Mouse (Mus musculus): ENCODE data around the gene C1qtnf7.

C1qtnf7 gene

DNA sequence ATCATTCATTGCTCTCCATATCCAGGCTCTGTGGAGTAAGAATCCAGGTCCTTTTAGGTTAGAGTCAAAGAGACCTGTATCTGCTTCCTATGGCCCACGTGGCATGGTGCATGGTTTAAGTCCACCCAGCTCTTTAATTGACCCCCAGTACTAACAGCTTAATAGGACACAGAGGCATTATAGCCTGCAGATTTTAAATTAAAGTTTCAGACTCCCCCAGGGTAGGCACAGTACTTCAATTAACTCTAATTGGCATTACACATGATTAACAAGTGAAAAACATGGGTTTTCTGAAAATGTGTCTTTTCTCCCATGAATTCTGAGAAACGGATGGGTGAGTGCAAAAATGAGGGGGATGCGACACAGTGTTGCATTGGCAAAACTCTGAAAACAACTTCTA is 92.7 kb downstream of the C1qtnf7 start:
- DNase-seq (ENCODE audit: extremely low spot score, low read depth, low spot score): no peak

GRCm38 (mm10) chr5:43609760-43610159 is 94.4 kb downstream of the C1qtnf7 start:
- no peak for DNase-seq (ENCODE audit: extremely low spot score, low read depth, low spot score)

- DNase-seq (ENCODE audit: extremely low spot score, low read depth, low spot score): no peak
These were observed 106.4 kb downstream of the C1qtnf7 start for GRCm38 (mm10) chr5:43621575-43622299.

GRCm38 (mm10) chr5:43625407-43625806 is 110.1 kb downstream of the C1qtnf7 start:
- DNase-seq (ENCODE audit: extremely low spot score, low read depth, low spot score): no peak

DNA sequence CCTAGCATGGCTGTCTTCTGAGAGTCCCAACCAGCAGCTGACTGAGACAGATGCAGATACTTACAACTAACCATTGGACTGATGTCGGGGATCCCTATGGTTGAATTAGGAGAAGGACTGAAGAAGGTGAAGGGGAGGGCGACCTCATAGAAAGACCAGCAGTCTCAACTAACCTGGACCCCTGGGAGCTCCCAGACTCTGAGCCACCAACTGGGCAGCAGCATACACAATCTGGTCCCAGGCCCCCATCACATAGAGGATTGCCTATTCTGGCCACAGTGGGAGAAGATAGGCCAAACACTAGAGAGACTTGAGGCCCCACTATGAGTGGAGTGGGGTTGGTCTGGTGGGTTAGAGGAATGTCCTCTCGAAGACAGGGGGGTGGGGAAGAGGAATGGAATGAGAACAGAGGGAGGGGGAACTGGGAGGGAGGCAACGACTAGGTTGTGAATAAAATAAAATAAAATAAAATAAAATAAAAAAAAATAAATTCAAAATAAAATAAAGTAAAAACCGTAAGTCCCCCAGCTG is 118.8 kb downstream of the C1qtnf7 start:
- DNase-seq (ENCODE audit: extremely low spot score, low read depth, low spot score): no peak

DNA sequence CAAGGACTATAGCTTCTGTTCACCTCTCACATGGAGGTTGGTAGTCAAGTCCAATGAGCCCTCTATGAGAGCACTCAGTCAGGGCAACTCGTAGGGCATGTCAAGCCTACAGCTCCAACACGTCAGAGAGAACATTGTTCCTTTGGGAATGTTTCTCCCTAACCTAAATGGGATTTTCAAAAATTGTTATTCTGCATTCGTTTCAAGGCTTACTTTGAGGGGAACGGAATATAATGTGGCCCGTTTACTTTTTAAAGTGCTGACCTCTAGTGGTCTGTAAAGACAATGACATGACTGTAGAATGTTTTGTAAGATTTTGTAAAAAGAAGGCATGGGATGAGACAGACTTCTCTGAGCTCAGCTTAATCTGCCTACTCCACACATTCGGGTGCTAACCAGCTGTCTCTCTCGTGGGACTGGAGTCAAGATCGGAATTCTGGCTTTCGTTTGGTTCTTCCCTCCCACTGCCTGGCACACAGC is 119.3 kb downstream of the C1qtnf7 start:
- no peak for DNase-seq (ENCODE audit: extremely low spot score, low read depth, low spot score)

DNA sequence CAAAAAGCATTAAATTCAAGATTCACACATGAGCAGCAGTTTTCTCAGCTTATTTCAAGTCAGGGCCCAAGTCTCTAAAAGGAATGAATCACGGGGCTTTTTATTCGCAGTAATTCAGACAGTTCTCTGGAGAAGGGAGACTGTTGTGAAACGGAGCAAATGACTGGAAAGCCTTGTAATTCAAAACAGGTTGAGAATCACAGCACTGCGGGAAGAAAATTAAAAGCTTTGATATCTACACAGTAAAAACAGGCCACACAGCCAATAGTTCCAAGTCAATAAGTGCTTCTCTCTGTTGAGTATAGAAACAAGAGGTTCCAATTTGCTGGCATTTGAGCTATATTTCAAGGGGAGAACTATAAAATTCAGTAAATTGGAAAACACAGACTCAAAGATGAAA is 129.7 kb downstream of the C1qtnf7 start:
- peak; percentile 53 for DNase-seq (ENCODE audit: extremely low spot score, low read depth, low spot score)

GRCm38 (mm10) chr5:43647098-43647774 is 131.9 kb downstream of the C1qtnf7 start:
- DNase-seq (ENCODE audit: extremely low spot score, low read depth, low spot score): no peak

DNA sequence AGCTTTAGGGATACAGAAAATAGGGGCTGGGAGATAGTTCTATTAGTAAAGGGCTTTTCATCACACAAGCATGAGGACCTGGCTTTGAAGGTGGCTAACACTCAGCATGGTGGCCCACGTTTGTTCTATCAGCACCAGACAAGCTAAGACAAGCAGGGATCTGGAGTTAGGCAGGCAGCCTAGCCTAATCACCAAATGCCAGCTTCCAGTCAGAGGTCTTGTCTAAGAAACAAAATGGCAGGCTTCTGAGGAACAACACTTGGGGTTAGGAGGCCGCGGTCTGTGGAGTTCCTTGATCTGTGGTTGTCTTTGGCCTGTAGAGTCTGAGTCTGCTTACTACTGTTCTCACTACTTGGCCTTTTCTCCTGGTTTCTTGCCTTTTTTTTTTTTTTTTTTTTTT is 146.2 kb downstream of the C1qtnf7 start:
- DNase-seq (ENCODE audit: extremely low spot score, low read depth, low spot score): no peak

DNA sequence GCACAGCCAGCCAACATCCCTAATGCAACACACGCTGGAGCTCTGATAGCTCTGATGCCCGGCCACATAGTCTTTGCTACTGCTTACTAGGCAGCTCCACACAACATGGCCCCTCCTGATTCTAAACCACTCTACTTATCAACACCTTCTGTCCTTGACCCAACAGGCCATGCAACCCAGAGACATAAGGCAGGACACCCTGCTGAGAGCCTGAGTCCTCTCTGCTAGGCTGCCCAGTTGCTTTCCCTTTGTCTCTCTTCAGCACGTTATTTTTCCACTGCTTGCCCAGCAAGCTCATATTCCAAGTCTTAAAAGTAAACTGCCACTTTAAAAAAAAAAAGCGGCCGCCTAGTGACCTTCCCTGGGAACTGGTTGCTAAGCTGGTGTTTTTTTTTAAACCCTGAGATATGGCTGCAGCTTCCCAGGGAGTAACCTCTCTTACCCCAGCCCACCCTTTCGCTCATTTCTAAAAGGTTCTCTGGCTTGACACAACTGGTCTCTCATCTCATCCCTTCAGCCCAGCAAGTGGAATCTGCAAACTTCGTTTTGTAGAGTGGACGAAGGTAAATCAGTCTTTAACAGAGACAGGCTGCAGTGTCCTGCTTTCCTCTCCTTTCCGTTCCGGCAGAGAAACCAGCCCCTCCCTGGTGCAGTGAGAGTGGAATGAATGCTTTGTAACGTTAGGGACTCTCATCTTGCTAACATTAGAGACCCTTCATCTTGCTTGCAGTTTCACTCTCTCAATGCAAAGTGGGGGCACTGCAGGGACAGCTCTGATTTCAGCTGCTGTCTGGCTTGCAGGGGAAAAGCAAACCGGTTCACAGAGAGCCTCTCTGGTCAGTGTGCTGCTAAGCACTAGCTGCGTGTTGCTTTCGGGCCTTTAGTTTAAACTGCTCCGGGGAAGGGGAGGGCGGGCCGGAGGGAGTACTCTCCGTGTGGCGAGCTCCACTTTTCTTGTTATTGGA is 146.9 kb downstream of the C1qtnf7 start, which contains the start of gene Cc2d2a:
Cc2d2a (plus strand) TSS at position 350 of the 965 bp plus-strand sequence.
- peak; percentile 57 for DNase-seq (ENCODE audit: extremely low spot score, low read depth, low spot score)

DNA sequence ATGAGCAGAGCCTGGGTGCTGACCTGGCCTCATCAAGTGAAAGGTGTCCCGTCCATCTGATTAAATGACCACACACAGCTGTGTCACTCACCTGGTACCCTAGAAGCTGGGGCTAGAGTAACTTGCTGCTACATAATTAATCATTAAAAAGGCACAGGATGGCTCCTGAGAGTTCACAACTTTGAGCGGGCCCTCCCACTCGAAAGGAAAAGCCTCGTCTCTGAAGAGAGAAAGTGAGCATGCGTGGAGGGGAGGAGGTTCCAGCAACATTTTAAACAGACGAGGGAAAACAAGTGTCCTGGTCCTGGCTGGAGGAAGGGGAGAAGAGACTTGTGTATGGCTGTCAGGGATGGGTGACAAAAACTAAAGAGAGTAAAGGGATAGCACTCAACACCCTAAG is 148.2 kb downstream of the C1qtnf7 start:
- no peak for DNase-seq (ENCODE audit: extremely low spot score, low read depth, low spot score)

- no peak for DNase-seq (ENCODE audit: extremely low spot score, low read depth, low spot score)
These were observed 149.8 kb downstream of the C1qtnf7 start for GRCm38 (mm10) chr5:43665144-43665543.

Measured in hindlimb bud, embryonic 11.5 days (tissue).